Mouse (Mus musculus): Measurements from ENCODE around the gene Ate1. TPM values are rescaled to one million over a fixed set of nuclear protein-coding genes. Genes with fewer than 3 reads are reported as not detected.
"Not testable (repeated sequence)": the region's sequence is repeated elsewhere in the genome, so short reads cannot be mapped to it uniquely, and the experiment has no call there.

Gene Ate1
- total and polyA plus RNA-seq, 3 experiments = 3.5 to 40.9 (median 38.8) TPM

DNA sequence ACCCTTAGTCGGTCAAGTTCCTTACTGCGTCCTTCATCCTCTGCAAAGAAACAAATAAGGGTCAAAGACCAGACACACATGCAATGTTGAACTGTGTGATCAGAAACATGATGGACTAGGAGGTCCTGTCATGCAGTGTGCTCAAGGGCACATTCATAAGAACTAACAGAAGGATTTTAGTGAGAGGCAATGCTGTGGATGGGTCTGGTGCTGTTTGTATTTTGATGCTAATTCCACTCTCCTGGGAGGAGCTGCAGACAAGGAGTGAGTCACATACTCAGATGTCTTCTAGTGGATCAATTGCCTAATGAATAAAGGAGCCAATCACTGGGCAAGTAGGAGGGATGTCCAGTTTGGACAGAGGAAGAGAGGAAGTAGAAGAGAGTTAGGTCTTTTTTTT, 125.5 kb downstream of the Ate1 start:
- DNase-seq = no peak

- DNase-seq = not testable (repeated sequence)
Observed at GRCm38 (mm10) chr7:130390060-130390459, 130.1 kb downstream of the Ate1 start.

GRCm38 (mm10) chr7:130386308-130386707, 133.9 kb downstream of the Ate1 start:
- DNase-seq = no peak

- no peak for DNase-seq
Observed at GRCm38 (mm10) chr7:130385732-130386294, 134.4 kb downstream of the Ate1 start.

DNA sequence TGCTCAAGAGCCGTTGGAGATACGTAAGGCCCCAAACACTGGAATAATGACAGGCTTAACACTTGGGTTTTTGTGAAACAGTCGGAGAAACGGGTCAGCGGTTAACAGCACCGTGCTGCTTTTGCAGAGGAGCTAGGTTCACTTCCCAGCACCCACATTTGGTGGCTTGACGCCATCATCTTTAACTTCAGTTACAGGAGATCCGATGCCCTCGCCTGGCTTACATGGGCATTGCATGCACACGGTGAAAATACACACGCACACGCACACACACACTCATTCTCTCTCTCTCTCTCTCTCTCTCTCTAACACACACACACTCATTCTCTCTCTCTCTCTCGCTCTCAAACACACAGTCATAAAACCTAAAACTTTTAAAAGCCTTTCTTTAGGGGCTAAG, 138.0 kb downstream of the Ate1 start:
- no peak for DNase-seq

GRCm38 (mm10) chr7:130381387-130381951, 138.7 kb downstream of the Ate1 start:
- DNase-seq = no peak

GRCm38 (mm10) chr7:130380769-130381355, 139.3 kb downstream of the Ate1 start:
- DNase-seq = peak; percentile 28

GRCm38 (mm10) chr7:130380367-130380766, 139.8 kb downstream of the Ate1 start:
- no peak for DNase-seq

GRCm38 (mm10) chr7:130379886-130380285, 140.3 kb downstream of the Ate1 start:
- no peak for DNase-seq

- no peak for DNase-seq
Observed at GRCm38 (mm10) chr7:130378308-130378707, 141.9 kb downstream of the Ate1 start.

DNA sequence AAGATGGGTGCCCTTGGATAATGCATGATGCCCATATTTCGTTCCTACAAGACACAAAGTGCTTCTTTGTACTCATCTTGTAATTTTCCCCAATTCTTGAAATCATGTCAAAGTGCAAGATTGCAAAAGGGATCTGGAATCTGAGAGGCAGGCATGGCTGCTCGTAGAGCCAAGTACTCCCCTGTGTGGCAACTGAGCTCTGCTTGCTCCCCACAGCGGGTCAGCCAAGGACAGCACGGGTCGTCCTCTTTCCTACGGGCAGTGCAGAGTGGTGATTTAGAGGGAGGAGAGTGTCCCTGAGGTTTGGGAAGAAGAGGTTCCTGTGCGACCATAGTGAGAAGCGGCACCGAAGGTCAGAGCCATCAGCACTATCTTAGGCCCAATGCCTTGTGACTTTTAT, 145.9 kb downstream of the Ate1 start:
- peak; percentile 66 for DNase-seq

DNA sequence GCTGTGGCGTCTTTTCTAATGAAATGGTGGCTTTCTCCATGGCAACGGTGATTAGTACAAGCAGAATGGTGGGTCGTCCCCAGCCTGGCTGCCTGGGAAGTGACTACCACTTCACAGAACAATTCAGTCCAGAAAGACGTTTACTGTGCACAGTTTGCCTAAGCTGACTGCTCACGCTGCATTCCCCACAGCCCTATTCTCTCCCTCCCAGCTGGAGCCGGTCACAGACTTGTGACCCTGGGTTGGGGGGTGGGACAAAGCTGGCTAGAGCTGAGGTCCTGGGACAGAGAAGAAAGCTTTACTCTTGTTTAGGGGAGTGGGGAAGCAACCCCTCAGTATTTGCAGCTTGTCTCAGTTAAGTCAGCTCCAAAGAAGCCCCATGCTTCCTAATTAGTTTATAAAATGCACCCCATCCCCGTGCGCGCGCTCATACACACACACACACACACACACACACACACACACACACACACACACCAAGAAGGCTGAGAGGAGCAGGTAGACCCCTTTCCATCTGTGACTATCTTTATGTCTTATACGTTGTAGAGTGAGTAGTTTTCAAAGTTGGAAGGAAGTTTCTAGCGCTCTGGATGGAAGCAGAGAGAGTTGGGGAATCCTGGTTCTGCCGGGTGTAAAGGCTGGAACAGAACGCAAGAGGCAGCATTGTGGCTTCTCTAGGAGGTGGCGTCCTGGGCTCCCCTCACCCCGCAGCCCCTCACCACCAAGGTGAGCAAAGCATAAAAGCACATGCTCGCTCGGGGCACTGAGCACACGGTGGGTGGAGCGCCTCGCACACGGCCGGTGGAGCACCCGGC, 151.1 kb downstream of the Ate1 start:
- DNase-seq = no peak

DNA sequence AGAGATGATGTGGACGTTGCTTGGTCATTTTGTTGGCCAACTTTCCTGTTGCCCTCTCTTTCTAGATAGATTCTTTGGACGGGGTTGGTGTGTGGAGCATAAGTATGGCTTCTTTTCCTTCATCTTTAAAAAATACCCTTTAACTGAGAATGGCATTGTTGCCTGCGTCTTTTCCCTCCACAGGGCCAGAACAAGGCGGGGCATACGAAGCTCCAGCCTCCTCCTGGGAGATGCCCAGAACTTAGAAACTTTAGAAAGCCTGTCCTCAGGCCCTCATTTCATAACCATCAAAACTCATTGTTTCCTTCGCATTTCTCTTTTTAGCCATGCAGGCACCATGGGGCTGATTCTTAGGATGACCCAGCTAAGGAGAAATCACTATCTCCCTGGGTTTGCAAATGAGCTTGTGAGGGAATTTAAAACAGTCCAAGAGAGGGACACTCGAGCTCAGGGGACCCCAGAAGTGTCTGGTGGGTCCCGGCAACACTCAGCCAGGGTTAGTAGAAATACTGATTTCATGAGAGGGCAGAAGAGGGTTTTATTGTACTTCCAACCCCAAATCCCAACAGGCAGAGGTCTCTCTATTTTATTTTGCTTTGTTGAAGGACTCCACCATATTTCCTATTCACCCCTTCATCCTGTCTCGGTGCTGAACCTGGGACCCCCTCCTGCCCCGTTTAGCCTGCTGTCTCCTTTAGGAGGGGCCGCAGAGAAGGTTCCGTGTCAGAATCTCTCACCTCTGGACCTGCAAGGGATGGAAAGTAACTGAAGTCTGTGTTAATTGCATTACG, 151.9 kb downstream of the Ate1 start:
- no peak for DNase-seq

GRCm38 (mm10) chr7:130367222-130368035, 152.7 kb downstream of the Ate1 start:
- DNase-seq = no peak

- DNase-seq = no peak
Observed at GRCm38 (mm10) chr7:130365711-130366110, 154.5 kb downstream of the Ate1 start.

Other genes with a start within 250 kb of the Ate1 start
- 10 to 100 TPM; 54.1 to 68.9 TPM for gene Nsmce4a, start 52.7 kb upstream of the Ate1 start, total RNA-seq (2021)
- gene Nsmce4a, start 52.7 kb upstream of the Ate1 start, polyA plus RNA-seq (2012; rRNA removed) = 50.4 and 73.4 TPM in 2 replicates
- 10 to 100 TPM; 36.2 to 44.4 TPM for gene Tacc2, start 57.1 kb upstream of the Ate1 start, total RNA-seq (2021)
- gene Tacc2, start 57.1 kb upstream of the Ate1 start, polyA plus RNA-seq (2012; rRNA removed) = 37.0 and 43.0 TPM in 2 replicates